Mouse (Mus musculus): ENCODE results near the gene Mgmt. TPM values are rescaled to one million over a fixed set of nuclear protein-coding genes. Genes with fewer than 3 reads are reported as not detected.

The Mgmt gene
- total and polyA plus RNA-seq, 3 experiments: 5.2 to 10.8 (median 8.5) TPM

DNA sequence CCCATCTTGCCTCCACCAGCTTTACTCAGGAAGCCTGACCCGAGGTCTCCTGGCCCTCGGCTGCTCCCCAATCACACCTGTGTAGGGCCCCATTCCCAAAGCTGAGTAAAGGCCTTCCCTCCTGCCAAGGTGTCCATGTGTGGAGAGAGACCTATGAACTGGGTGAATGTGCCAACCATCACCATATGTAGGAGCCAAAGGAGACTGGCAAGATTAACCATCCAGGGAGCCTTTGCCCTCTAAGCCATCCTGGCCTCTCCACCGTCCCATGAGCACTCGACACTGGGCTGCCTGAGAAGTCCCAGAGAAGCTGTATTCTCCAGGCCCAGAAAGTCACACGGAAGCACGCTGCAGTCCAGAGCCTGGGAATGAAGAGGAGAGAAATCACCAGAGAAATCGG lies 190.2 kb downstream of the Mgmt start:
- no peak overlapping the region for H3K9ac ChIP-seq (ENCODE audit: insufficient read depth, low read depth)
- TF ChIP-seq MXI1 (IDR thresholded peaks at IDR 0.05; ENCODE audit: low read depth, low read length): no peak
- TF ChIP-seq SMC3 (IDR thresholded peaks at IDR 0.05; ENCODE audit: low read depth, low read length): no peak
- TF ChIP-seq ZMIZ1 (IDR thresholded peaks at IDR 0.05; ENCODE audit: low read depth, low read length): no peak
- no peak for TF ChIP-seq JUN (IDR thresholded peaks at IDR 0.05; ENCODE audit: insufficient read depth, low read depth, low read length)
- TF ChIP-seq NRF1 (IDR thresholded peaks at IDR 0.05; ENCODE audit: low read depth, low read length): no peak
- no peak for TF ChIP-seq TCF12 (IDR thresholded peaks at IDR 0.05; ENCODE audit: low read depth, low read length)
- no peak for TF ChIP-seq MAX (IDR thresholded peaks at IDR 0.05; ENCODE audit: low read length)
- TF ChIP-seq CHD2 (IDR thresholded peaks at IDR 0.05; ENCODE audit: low read length): no peak
- no peak for TF ChIP-seq EP300 (IDR thresholded peaks at IDR 0.05; ENCODE audit: low read length)
- no peak for TF ChIP-seq POLR2AphosphoS2 (IDR thresholded peaks at IDR 0.05; ENCODE audit: low read depth, low read length)
- no peak for TF ChIP-seq PAX5 (IDR thresholded peaks at IDR 0.05; ENCODE audit: low read length)
- H3K36me3 ChIP-seq (replicated peaks in 1 of 2; ENCODE audit: control insufficient read depth in 1 of 2, insufficient read depth in 1 of 2, low read length in 1 of 2): peaks cover 0 to 9% of the 10 kb centered on the region in 2 experiments
- H3K27ac ChIP-seq (ENCODE audit: insufficient read depth, low read depth): no peak overlapping the region
- no peak for DNase-seq (ENCODE audit: extremely low read depth)
- H3K9me3 ChIP-seq (replicated peaks; ENCODE audit: low read length): no peaks in the 10 kb centered on the region
- in situ Hi-C loops (cut with MboI; ENCODE audit: low pct_ligation_motif_present, low pct_unique_long_range_greater_than_20kb, low sequenced_read_pairs) (no loop called here), dilution Hi-C loops (cut with MboI; ENCODE audit: extremely low pct_ligation_motif_present, extremely low pct_unique_long_range_greater_than_20kb, low sequenced_read_pairs) (no loop called here)
- peaks cover 4 to 16% of the 10 kb centered on the region in 2 experiments; a peak in 2 of 4 replicates for H3K4me1 ChIP-seq (ENCODE audit: control insufficient read depth in 1 of 2, insufficient read depth in 2 of 2)
- H3K4me3 ChIP-seq (replicated peaks in 1 of 3; ENCODE audit: low read depth in 2 of 3, low read length in 2 of 3, poor library complexity in 1 of 3): no peak overlapping the region
- H3K4me2 ChIP-seq (ENCODE audit: insufficient read depth, low read depth, poor library complexity, severe bottlenecking): no peak overlapping the region
- no peaks in the 10 kb centered on the region for H3K79me2 ChIP-seq (replicated peaks; ENCODE audit: control insufficient read depth, extremely low read depth, insufficient read depth, poor library complexity, severe bottlenecking)
- no peaks in the 10 kb centered on the region for H3K27me3 ChIP-seq (replicated peaks)

DNA sequence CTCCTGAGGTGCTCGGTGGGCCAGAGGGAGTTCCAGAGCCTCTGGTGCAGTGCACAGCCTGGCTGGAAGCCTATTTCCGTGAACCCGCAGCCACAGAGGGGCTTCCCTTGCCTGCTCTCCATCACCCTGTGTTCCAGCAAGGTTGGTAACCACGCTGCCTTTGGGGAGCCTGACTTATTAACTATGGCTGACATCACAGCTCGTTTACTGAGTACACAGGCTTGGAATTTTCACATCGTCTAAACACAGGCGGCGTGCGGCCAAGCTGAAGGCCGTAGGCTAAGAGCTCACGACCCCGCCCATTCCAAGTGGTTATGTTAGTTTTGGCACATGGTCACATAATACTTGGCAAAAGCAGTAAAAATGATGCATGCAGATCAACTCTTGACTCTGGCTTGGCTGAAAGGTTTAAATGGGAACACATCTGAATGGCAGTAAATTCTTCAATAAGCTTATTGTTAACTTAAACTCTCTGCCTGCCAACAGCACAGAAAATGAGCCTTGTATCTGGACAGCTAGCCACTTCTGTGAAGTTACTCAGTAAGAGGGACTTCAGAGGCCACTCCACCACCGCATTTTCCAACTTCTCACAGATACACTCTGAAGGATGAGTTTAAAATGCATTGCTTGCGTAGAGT lies 191.7 kb downstream of the Mgmt start:
- Histone ChIP-seq H3K27me3 (replicated peaks) (no peaks in the 10 kb centered on the region), H3K79me2 (replicated peaks; ENCODE audit: control insufficient read depth, extremely low read depth, insufficient read depth, poor library complexity, severe bottlenecking) (no peaks in the 10 kb centered on the region), H3K36me3 (replicated peaks in 1 of 2; ENCODE audit: control insufficient read depth in 1 of 2, insufficient read depth in 1 of 2, low read length in 1 of 2) (peaks cover 0 to 9% of the 10 kb centered on the region in 2 experiments), H3K9ac (ENCODE audit: insufficient read depth, low read depth) (no peak overlapping the region), H3K4me2 (ENCODE audit: insufficient read depth, low read depth, poor library complexity, severe bottlenecking) (no peak overlapping the region), H3K27ac (ENCODE audit: insufficient read depth, low read depth) (no peak overlapping the region), H3K9me3 (replicated peaks; ENCODE audit: low read length) (no peaks in the 10 kb centered on the region), H3K4me3 (replicated peaks in 1 of 3; ENCODE audit: low read depth in 2 of 3, low read length in 2 of 3, poor library complexity in 1 of 3) (no peak overlapping the region), H3K4me1 (ENCODE audit: control insufficient read depth in 1 of 2, insufficient read depth in 2 of 2) (peaks cover 4 to 16% of the 10 kb centered on the region in 2 experiments; a peak in 2 of 4 replicates)
- DNase-seq (ENCODE audit: extremely low read depth): no peak
- dilution Hi-C loops (cut with MboI; ENCODE audit: extremely low pct_ligation_motif_present, extremely low pct_unique_long_range_greater_than_20kb, low sequenced_read_pairs): no loop called here
- in situ Hi-C loops (cut with MboI; ENCODE audit: low pct_ligation_motif_present, low pct_unique_long_range_greater_than_20kb, low sequenced_read_pairs): no loop called here
- TF ChIP-seq ZC3H11A (IDR thresholded peaks at IDR 0.05; ENCODE audit: low read depth, low read length) (no peak), CHD2 (IDR thresholded peaks at IDR 0.05; ENCODE audit: low read length) (no peak), KAT2A (IDR thresholded peaks at IDR 0.05; ENCODE audit: insufficient replicate concordance, low read length) (no peak), SMC3 (IDR thresholded peaks at IDR 0.05; ENCODE audit: low read depth, low read length) (no peak), MAZ (IDR thresholded peaks at IDR 0.05; ENCODE audit: low read depth, low read length) (no peak), ZKSCAN1 (IDR thresholded peaks at IDR 0.05; ENCODE audit: borderline replicate concordance, low read depth, low read length) (no peak), HCFC1 (IDR thresholded peaks at IDR 0.05; ENCODE audit: low read depth, low read length) (no peak), ZMIZ1 (IDR thresholded peaks at IDR 0.05; ENCODE audit: low read depth, low read length) (no peak), EP300 (IDR thresholded peaks at IDR 0.05; ENCODE audit: low read length) (no peak), SIN3A (IDR thresholded peaks at IDR 0.05; ENCODE audit: low read length) (no peak), ETS1 (conservative IDR thresholded peaks at IDR 0.05; ENCODE audit: low read depth, low read length) (no peak), USF1 (IDR thresholded peaks at IDR 0.05; ENCODE audit: low read depth, low read length) (no peak)

Measured in CH12.LX (cell line).